Mouse (Mus musculus) lung, adult 2 months (tissue): ENCODE data around the gene Rbm33.

ENCODE experiments used
- CTCF ChIP-seq: fragments of 200-500 bp; IDR thresholded peaks from 2 replicates; pipeline ENCODE4 v1.5.1; 2011; ENCODE audit warnings: mild to moderate bottlenecking, low read length, control low read depth; ENCODE audit not compliant: insufficient read depth
- POLR2A ChIP-seq: fragments of 200-500 bp; IDR thresholded peaks from 2 replicates; pipeline ENCODE4 v1.6.1; 2011; ENCODE audit warnings: low read depth, mild to moderate bottlenecking, control low read depth, low read length, borderline replicate concordance; ENCODE audit errors: extremely low read depth

DNA sequence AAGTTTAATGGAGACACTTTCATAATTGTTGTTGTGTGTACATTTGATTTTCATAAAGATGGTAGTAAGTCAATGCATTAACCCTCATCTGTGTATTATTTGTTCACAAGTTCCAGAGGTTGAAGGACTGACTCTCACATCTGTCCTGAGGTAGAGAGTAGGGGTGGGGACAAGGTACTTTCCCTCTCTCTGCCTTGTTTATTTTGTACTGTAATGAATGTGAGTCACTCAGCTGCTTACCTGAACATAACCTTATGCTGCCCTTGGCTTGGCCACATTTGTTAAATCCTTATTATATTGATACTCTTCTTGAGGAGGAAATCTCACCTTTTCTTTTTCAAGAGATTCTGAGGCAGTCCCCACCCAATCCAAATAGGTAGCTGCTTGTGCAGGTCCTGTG, 99.1 kb downstream of the Rbm33 start:
- no peak for TF ChIP-seq POLR2A
- no peak for TF ChIP-seq CTCF
